Mouse (Mus musculus) frontal cortex, postnatal 14 days (tissue): ENCODE measurements around the gene Tmem265.

Experiments
- DNase-seq, 2 experiments: peaks; one replicate each; pipeline ENCODE4 v3.0.0; 2022; ENCODE audit warnings: low spot score in 2 of 2

Gene Tmem265

GRCm38 (mm10) chr7:127588011-127588871, 27.1 kb downstream of the Tmem265 start, which contains the start of the genes Ccdc189 and Rnf40:
Gene Ccdc189 (minus strand): TSS chr7:127588595.
Gene Rnf40 (plus strand): TSS chr7:127588767.
- peak; percentile 93 to 96 for DNase-seq

GRCm38 (mm10) chr7:127588901-127589300, 27.7 kb downstream of the Tmem265 start:
- no peak for DNase-seq

DNA sequence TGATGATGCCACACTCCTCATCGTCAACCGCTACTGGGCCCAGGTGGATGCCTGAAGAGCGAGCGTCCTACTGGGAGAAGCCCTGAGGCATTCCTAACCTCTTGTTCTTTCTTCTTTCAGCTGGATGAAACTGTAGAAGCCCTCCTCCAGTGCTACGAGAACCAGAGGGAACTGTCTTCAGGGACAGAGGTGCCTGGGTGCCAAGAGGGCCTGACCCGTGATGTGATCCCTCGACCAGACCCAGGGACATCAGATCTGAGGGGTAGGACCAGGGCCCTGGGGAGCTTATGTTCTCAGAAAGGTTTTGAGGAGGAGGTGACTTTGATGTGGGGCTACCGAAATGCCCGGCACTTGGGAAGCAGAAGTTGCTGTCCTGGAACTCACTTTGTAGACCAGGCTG, 28.4 kb downstream of the Tmem265 start:
- DNase-seq: no peak

- DNase-seq: no peak
Observed at GRCm38 (mm10) chr7:127591108-127591507, 29.9 kb downstream of the Tmem265 start.

GRCm38 (mm10) chr7:127592575-127592974, 31.4 kb downstream of the Tmem265 start:
- no peak for DNase-seq

DNA sequence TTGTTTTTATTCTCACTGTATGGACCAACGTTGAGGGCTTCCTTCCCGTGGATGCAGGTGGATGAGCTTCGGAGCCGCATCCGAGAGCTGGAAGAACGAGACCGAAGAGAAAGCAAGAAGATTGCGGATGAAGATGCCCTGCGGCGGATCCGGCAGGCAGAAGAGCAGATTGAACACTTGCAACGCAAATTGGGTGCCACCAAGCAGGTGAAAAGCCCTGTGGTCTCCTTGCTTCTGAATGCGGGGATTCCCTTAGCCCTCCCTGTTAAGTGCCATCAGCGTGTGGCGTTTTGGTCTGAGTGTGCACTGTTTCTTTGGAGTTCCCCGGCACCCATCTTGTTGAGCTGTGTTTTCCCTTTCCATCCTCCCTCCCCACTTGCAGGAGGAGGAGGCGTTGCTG, 35.6 kb downstream of the Tmem265 start:
- no peak for DNase-seq

- no peak for DNase-seq
Observed at GRCm38 (mm10) chr7:127600612-127601011, 39.4 kb downstream of the Tmem265 start.

GRCm38 (mm10) chr7:127601735-127602134, 40.5 kb downstream of the Tmem265 start:
- DNase-seq: no peak

- no peak for DNase-seq
Observed at GRCm38 (mm10) chr7:127602903-127603302, 41.7 kb downstream of the Tmem265 start.

DNA sequence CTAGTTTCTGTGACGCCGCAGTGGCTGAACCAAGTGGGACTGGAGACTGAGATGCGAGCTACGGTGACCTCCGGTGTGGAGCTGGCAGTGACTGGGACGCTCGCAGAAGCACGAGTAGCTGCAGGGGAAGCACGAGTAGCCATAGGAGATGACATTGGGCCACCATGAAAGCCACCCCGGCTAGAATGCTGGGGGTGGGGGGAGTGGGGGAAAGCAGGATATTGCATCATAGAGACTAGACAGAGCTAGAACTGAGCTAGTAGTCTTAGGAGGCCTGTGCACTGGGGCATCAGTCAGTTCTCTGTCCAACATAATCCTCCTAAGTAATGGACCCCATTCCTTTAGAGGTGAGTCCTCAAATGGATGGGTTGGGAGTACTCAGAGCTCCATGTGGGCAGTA, 43.1 kb downstream of the Tmem265 start:
- no peak for DNase-seq

DNA sequence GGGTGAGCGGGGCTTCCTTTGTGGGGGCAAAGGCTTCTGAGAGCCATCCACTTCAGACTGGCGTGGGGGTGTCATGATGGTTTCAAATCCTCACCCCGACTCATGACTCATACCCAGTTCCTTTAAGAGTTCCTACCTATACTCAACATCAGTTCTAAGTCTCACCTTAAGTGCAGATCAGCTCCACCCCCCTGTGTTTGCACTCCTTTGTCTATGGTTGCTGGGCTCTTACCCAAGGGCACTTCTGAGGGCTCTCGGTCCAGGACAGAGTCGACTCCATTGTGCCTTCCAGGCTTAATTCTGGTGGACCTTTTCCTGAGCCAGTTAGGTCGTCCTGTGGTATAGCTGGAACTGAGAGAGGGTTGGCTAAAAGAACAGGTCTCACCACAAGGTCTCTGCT, 46.0 kb downstream of the Tmem265 start:
- no peak for DNase-seq

- DNase-seq: no peak
Observed at GRCm38 (mm10) chr7:127611011-127611410, 49.8 kb downstream of the Tmem265 start.

DNA sequence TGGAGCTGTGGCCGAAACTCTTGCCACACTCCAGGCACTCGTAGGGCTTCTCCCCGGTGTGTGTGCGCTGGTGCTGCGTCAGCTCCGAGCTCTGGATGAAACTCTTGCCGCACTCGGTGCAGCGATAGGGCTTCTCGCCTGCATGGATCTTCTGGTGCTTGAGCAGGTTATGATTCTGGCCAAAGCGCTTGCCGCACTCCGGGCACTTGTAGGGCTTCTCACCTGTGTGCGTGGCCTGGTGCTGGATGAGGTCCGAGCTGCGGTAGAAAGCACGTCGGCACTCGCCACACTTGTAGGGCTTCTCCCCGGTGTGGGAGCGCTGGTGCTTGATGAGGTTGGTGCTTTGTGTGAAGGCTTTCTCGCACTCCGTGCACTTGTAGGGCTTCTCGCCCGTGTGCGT, 50.4 kb downstream of the Tmem265 start:
- no peak for DNase-seq

DNA sequence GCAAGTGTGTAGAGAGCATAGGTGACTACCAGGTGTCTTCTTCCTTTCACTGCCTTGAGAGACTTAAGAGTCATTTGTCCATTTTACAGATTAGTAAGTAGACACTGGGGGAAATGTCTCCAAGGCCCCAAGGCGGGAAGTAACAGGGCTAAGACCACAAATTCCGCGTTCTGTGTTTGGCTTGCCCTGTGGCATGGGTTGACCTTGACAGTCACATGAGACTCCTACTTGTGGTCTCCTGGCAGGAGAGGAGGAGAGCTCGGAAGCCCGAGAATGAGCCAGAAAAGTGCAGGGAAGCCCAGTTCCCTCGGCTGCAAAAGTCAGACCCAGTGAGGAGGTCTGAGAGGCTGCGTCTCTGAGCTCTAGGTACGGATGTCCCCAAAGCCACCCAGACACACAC, 52.3 kb downstream of the Tmem265 start:
- no peak for DNase-seq

- DNase-seq: no peak
Observed at GRCm38 (mm10) chr7:127614091-127614490, 52.9 kb downstream of the Tmem265 start.

GRCm38 (mm10) chr7:127614511-127614890, 53.3 kb downstream of the Tmem265 start:
- no peak for DNase-seq

- DNase-seq: peak; percentile 75 to 79
Observed at GRCm38 (mm10) chr7:127614891-127615843, 54.0 kb downstream of the Tmem265 start, which contains the start of gene Zfp629. Gene Zfp629 (minus strand): TSS chr7:127615797.

DNA sequence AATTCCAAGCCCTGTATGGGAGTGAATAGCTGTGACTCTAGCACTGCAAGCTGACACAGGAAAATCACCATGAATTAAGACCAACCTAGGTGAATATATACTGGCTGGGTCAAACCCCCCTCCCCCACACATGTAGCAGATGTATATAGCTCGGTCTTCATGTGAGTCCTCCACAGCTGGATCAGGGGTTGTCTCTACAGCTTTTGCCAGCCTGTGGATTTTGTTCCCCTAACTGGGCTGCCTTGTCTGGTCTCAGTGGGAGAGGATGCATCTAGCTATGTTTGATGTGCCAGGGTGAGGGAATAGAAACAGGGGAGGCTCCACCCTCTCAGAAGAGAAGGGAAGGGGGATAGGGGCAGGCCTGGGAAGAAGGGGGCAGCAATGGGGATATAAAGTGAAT, 55.1 kb downstream of the Tmem265 start:
- no peak for DNase-seq
